Mouse (Mus musculus): ENCODE measurements around the gene Kmt2e.

Kmt2e gene

GRCm38 (mm10) chr5:23433720-23434597 lies at the start of gene Kmt2e:
Kmt2e (plus strand) TSS chr5:23434441.
- peak; percentile 91 for DNase-seq (ENCODE audit: low read depth, low spot score)

- DNase-seq (ENCODE audit: low read depth, low spot score) = no peak
Observed at GRCm38 (mm10) chr5:23385136-23385535, 49.1 kb upstream of the Kmt2e start.

GRCm38 (mm10) chr5:23385763-23386217 lies 48.5 kb upstream of the Kmt2e start:
- no peak for DNase-seq (ENCODE audit: low read depth, low spot score)

GRCm38 (mm10) chr5:23386562-23387312 lies 47.5 kb upstream of the Kmt2e start:
- DNase-seq (ENCODE audit: low read depth, low spot score) = peak; percentile 94

GRCm38 (mm10) chr5:23387313-23387666 lies 47.0 kb upstream of the Kmt2e start:
- no peak for DNase-seq (ENCODE audit: low read depth, low spot score)

GRCm38 (mm10) chr5:23388091-23388490 lies 46.1 kb upstream of the Kmt2e start:
- no peak for DNase-seq (ENCODE audit: low read depth, low spot score)

- DNase-seq (ENCODE audit: low read depth, low spot score) = no peak
Observed at GRCm38 (mm10) chr5:23389601-23390305, 44.5 kb upstream of the Kmt2e start.

GRCm38 (mm10) chr5:23391714-23392113 lies 42.5 kb upstream of the Kmt2e start:
- no peak for DNase-seq (ENCODE audit: low read depth, low spot score)

- no peak for DNase-seq (ENCODE audit: low read depth, low spot score)
Observed at GRCm38 (mm10) chr5:23393870-23394269, 40.4 kb upstream of the Kmt2e start.

- DNase-seq (ENCODE audit: low read depth, low spot score) = no peak
Observed at GRCm38 (mm10) chr5:23394366-23395145, 39.7 kb upstream of the Kmt2e start.

- no peak for DNase-seq (ENCODE audit: low read depth, low spot score)
Observed at GRCm38 (mm10) chr5:23395721-23396120, 38.5 kb upstream of the Kmt2e start.

GRCm38 (mm10) chr5:23396756-23397155 lies 37.5 kb upstream of the Kmt2e start:
- no peak for DNase-seq (ENCODE audit: low read depth, low spot score)

GRCm38 (mm10) chr5:23400156-23400555 lies 34.1 kb upstream of the Kmt2e start:
- DNase-seq (ENCODE audit: low read depth, low spot score) = no peak

GRCm38 (mm10) chr5:23400868-23401267 lies 33.4 kb upstream of the Kmt2e start:
- no peak for DNase-seq (ENCODE audit: low read depth, low spot score)

GRCm38 (mm10) chr5:23401368-23401767 lies 32.9 kb upstream of the Kmt2e start:
- DNase-seq (ENCODE audit: low read depth, low spot score) = no peak

- no peak for DNase-seq (ENCODE audit: low read depth, low spot score)
Observed at GRCm38 (mm10) chr5:23401999-23402398, 32.2 kb upstream of the Kmt2e start.

GRCm38 (mm10) chr5:23403161-23403560 lies 31.1 kb upstream of the Kmt2e start:
- DNase-seq (ENCODE audit: low read depth, low spot score) = no peak

GRCm38 (mm10) chr5:23405666-23406404 lies 28.4 kb upstream of the Kmt2e start:
- DNase-seq (ENCODE audit: low read depth, low spot score) = no peak

- DNase-seq (ENCODE audit: low read depth, low spot score) = no peak
Observed at GRCm38 (mm10) chr5:23406405-23406745, 27.9 kb upstream of the Kmt2e start.

- DNase-seq (ENCODE audit: low read depth, low spot score) = no peak
Observed at GRCm38 (mm10) chr5:23408106-23408505, 26.1 kb upstream of the Kmt2e start.
